Mouse (Mus musculus) forebrain, embryonic 13.5 days (tissue): ENCODE measurements around the gene Filip1l. TPM values are rescaled to one million over a fixed set of nuclear protein-coding genes. Genes with fewer than 3 reads are reported as not detected.

ENCODE experiments used
- ATAC-seq: fragments of 200-750 bp; cut with Nextera tagmentation; 2 replicates; pipeline ENCODE4 v1.8.0; 2017
- H3K27ac ChIP-seq: fragments of 300-500 bp; sonication (generic); 2 replicates; pipeline ENCODE4 v1.5.1; 2015; ENCODE audit warnings: inconsistent platforms, mild to moderate bottlenecking, moderate library complexity
- H3K27me3 ChIP-seq: fragments of 300-500 bp; sonication (generic); 2 replicates; pipeline ENCODE4 v1.6.1; 2015; ENCODE audit warnings: mild to moderate bottlenecking, inconsistent platforms
- H3K36me3 ChIP-seq: fragments of 300-500 bp; sonication (generic); 2 replicates; pipeline ENCODE4 v1.6.1; 2015; ENCODE audit warnings: mild to moderate bottlenecking, inconsistent platforms; ENCODE audit not compliant: poor library complexity, severe bottlenecking
- H3K4me1 ChIP-seq: fragments of 300-500 bp; sonication (generic); 2 replicates; pipeline ENCODE4 v1.6.1; 2015; ENCODE audit warnings: inconsistent platforms
- H3K4me2 ChIP-seq: fragments of 300-500 bp; sonication (generic); 2 replicates; pipeline ENCODE4 v1.6.1; 2015; ENCODE audit warnings: inconsistent platforms, mild to moderate bottlenecking, moderate library complexity
- H3K4me3 ChIP-seq: fragments of 300-500 bp; sonication (generic); 2 replicates; pipeline ENCODE4 v1.5.1; 2015; ENCODE audit warnings: mild to moderate bottlenecking, inconsistent platforms
- H3K9ac ChIP-seq: fragments of 300-500 bp; sonication (generic); 2 replicates; pipeline ENCODE4 v1.6.1; 2015; ENCODE audit warnings: mild to moderate bottlenecking, inconsistent platforms
- H3K9me3 ChIP-seq: fragments of 300-500 bp; sonication (generic); replicated peaks from 2 replicates; pipeline ENCODE4 v1.6.1; 2016; ENCODE audit warnings: inconsistent platforms
- WGBS: fragments of 180-500 bp; shearing (Covaris S2); methylation state at CpG from one replicate; pipeline ENCODE4 v1.1.7; 2015; 5-methylcytosine and 5-hydroxymethylcytosine counted together
- polyA plus RNA-seq: library from polyadenylated mRNA; unstranded; fragments of >200 nt; fragmentation: Nextera tagmentation; extraction: Ambion mirVana; gene quantifications from 2 replicates; pipeline ENCODE4 v1.2.1, GENCODE M21; 2015

Filip1l gene
- polyA plus RNA-seq, 1 experiment from 2014 or later: 1.9 TPM

- Histone ChIP-seq H3K27me3 (0 out of 2 replicates have a peak, but pooled peaks cover 18% of the 10 kb centered on the region), H3K9ac (no peak overlapping the region), H3K4me3 (no peak overlapping the region), H3K4me1 (peaks cover 8% of the 10 kb centered on the region; the same call in 1 of the 2 replicates), H3K36me3 (no peaks in the 10 kb centered on the region), H3K4me2 (no peak overlapping the region), H3K9me3 (no peaks in the 10 kb centered on the region), H3K27ac (no peak overlapping the region)
- no peak for ATAC-seq
- WGBS: 89% methylated on average over 2 of the region's 2 CpGs
Observed at GRCm38 (mm10) chr16:57551617-57552016, 198.7 kb downstream of the Filip1l start.

GRCm38 (mm10) chr16:57552709-57553108 is 199.8 kb downstream of the Filip1l start:
- Histone ChIP-seq H3K9ac (no peak overlapping the region), H3K4me2 (no peak overlapping the region), H3K4me3 (no peak overlapping the region), H3K36me3 (no peaks in the 10 kb centered on the region), H3K27ac (no peak overlapping the region), H3K4me1 (peaks cover 8% of the 10 kb centered on the region; the same call in 1 of the 2 replicates), H3K9me3 (no peaks in the 10 kb centered on the region), H3K27me3 (0 out of 2 replicates have a peak, but pooled peaks cover 13% of the 10 kb centered on the region)
- WGBS: 39% methylated on average over 5 of the region's 5 CpGs
- no peak for ATAC-seq

DNA sequence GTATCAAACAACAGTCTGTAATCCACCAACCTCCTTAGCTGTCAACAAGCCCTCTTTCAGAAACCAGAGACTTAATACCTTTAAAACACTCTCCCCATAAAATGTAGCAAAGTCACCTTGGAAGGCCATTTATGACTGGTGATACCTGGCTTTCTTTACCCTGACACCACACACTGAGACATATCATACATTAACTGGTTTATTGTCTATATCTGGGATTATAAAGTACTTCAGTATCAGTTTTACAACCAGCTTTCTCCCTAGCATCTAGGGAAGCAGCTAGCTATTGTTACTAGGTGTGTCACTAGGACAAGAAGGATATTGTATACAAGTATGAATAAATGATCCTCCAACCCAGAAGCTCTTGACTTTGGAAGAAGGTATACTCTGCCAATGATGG is 200.3 kb downstream of the Filip1l start:
- no peaks in the 10 kb centered on the region for H3K36me3 ChIP-seq
- no peak overlapping the region for H3K9ac ChIP-seq
- ATAC-seq: no peak
- peaks cover 8% of the 10 kb centered on the region; the same call in 1 of the 2 replicates for H3K4me1 ChIP-seq
- H3K27ac ChIP-seq: no peak overlapping the region
- no peak overlapping the region for H3K4me2 ChIP-seq
- no peaks in the 10 kb centered on the region for H3K9me3 ChIP-seq
- H3K27me3 ChIP-seq: 0 out of 2 replicates have a peak, but pooled peaks cover 8% of the 10 kb centered on the region
- H3K4me3 ChIP-seq: no peak overlapping the region

- no peak for ATAC-seq
- Histone ChIP-seq H3K4me3 (no peak overlapping the region), H3K4me1 (peaks cover 8% of the 10 kb centered on the region; the same call in 1 of the 2 replicates), H3K4me2 (no peak overlapping the region), H3K9ac (no peak overlapping the region), H3K27me3 (0 out of 2 replicates have a peak, but pooled peaks cover 6% of the 10 kb centered on the region), H3K36me3 (no peaks in the 10 kb centered on the region), H3K9me3 (no peaks in the 10 kb centered on the region), H3K27ac (no peak overlapping the region)
- WGBS: 71% methylated on average over 6 of the region's 6 CpGs
Observed at GRCm38 (mm10) chr16:57554886-57555400, 202.1 kb downstream of the Filip1l start.

DNA sequence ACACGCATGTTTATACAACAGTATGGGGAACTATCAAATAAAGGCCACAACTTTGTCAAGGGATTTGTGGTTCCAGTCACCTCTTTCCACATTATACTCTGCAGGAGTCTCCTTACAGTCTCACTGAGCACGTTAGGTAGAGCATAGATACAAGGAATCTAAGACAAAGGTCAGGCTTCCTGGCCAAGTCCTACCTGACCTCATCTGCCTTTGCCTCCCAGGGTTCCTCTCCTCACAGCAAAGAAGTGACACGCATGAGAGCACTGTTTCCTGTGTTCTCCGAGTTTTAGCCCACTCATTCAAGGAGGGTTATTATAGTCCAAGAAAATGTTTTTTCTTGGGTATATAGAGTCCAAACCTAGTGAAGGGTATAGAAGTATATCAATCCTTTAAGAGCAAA is 202.8 kb downstream of the Filip1l start:
- no peak overlapping the region for H3K9ac ChIP-seq
- 68% methylated on average over 4 of the region's 4 CpGs for WGBS
- no peak for ATAC-seq
- H3K27ac ChIP-seq: no peak overlapping the region
- H3K36me3 ChIP-seq: no peaks in the 10 kb centered on the region
- H3K9me3 ChIP-seq: no peaks in the 10 kb centered on the region
- H3K4me3 ChIP-seq: no peak overlapping the region
- peaks cover 8% of the 10 kb centered on the region; the same call in 1 of the 2 replicates for H3K4me1 ChIP-seq
- H3K4me2 ChIP-seq: no peak overlapping the region
- H3K27me3 ChIP-seq: 0 out of 2 replicates have a peak, but pooled peaks cover 5% of the 10 kb centered on the region

DNA sequence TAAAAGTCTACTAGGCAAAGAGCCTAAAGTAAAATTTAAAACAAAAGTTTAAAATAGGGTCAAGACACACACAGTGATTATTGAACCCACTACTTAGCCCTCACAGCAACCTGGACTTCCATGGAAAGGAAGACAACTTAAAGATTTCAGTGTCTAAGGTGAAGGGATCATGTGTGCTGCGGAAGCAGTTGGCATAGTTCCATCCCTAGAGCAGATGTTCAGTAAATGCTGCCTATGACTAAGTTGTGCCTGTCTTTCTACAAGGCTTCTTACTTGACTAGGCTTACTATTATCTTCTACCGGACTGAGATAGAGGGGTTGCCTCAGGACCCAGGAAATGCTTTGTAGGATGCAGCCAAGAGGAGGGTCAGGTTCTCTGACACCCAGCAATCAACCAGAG is 203.4 kb downstream of the Filip1l start:
- H3K9ac ChIP-seq: no peak overlapping the region
- H3K4me2 ChIP-seq: no peak overlapping the region
- H3K36me3 ChIP-seq: no peaks in the 10 kb centered on the region
- H3K4me3 ChIP-seq: no peak overlapping the region
- H3K4me1 ChIP-seq: peaks cover 8% of the 10 kb centered on the region; the same call in 1 of the 2 replicates
- 0 out of 2 replicates have a peak, but pooled peaks cover 3% of the 10 kb centered on the region for H3K27me3 ChIP-seq
- ATAC-seq: no peak
- no peak overlapping the region for H3K27ac ChIP-seq
- 83% methylated on average over 2 of the region's 2 CpGs for WGBS
- no peaks in the 10 kb centered on the region for H3K9me3 ChIP-seq

DNA sequence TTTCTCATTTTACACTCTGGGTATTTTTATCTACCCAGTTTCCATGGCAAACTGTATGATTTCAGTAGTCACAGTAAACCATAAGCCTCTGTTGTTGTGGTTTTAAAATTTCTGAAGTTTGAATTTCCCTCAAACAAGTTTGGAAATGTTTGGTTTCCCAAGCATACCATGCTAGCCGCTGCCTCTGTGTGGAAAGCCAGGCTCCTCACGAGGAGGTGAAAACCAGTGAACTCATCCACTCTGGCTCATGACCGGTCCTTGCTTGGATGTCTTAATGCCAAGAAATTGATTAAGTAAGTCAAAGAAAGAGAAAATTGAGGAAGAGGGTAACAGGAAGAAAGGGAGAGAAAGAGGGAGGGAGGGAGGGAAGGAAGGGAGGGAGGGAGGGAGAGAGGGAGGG is 205.4 kb downstream of the Filip1l start:
- H3K4me2 ChIP-seq: no peak overlapping the region
- no peak overlapping the region for H3K4me3 ChIP-seq
- H3K27me3 ChIP-seq: no peaks in the 10 kb centered on the region
- H3K9ac ChIP-seq: no peak overlapping the region
- no peak overlapping the region for H3K27ac ChIP-seq
- no peaks in the 10 kb centered on the region for H3K9me3 ChIP-seq
- no peak for ATAC-seq
- 93% methylated on average over 3 of the region's 3 CpGs for WGBS
- no peaks in the 10 kb centered on the region for H3K36me3 ChIP-seq
- 0 out of 2 replicates have a peak, but pooled peaks cover under 1% of the 10 kb centered on the region for H3K4me1 ChIP-seq

DNA sequence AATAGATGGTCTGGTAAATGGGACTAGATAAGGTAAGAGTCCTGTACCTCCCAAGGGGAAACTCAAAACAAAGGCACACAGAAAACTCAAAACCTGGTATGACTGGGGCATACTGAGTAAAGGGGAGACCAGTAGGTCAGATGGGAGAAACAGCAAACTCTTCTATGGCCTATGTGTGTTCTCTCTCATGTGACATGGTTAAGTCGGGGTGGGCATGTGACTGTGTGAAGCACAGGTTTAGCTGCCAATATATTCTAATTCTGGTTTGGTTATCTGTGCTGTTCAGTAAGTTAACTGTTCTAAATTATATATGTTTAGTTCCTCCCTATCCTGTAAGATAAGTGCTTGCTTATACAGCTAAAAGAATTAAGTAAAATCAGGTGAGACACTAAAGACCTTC is 207.3 kb downstream of the Filip1l start:
- no peak overlapping the region for H3K4me3 ChIP-seq
- H3K9me3 ChIP-seq: no peaks in the 10 kb centered on the region
- H3K27me3 ChIP-seq: no peaks in the 10 kb centered on the region
- no peaks in the 10 kb centered on the region for H3K36me3 ChIP-seq
- H3K4me1 ChIP-seq: no peaks in the 10 kb centered on the region
- 96% methylated on average over 1 of the region's 1 CpGs for WGBS
- H3K27ac ChIP-seq: no peak overlapping the region
- H3K9ac ChIP-seq: no peak overlapping the region
- ATAC-seq: no peak
- no peak overlapping the region for H3K4me2 ChIP-seq

- H3K9me3 ChIP-seq: no peaks in the 10 kb centered on the region
- no peak overlapping the region for H3K4me2 ChIP-seq
- H3K4me3 ChIP-seq: no peak overlapping the region
- H3K36me3 ChIP-seq: no peaks in the 10 kb centered on the region
- H3K9ac ChIP-seq: no peak overlapping the region
- H3K27ac ChIP-seq: no peak overlapping the region
- H3K27me3 ChIP-seq: no peaks in the 10 kb centered on the region
- 88% methylated on average over 3 of the region's 3 CpGs for WGBS
- ATAC-seq: no peak
- no peaks in the 10 kb centered on the region for H3K4me1 ChIP-seq
Observed at GRCm38 (mm10) chr16:57563453-57563852, 210.6 kb downstream of the Filip1l start.

DNA sequence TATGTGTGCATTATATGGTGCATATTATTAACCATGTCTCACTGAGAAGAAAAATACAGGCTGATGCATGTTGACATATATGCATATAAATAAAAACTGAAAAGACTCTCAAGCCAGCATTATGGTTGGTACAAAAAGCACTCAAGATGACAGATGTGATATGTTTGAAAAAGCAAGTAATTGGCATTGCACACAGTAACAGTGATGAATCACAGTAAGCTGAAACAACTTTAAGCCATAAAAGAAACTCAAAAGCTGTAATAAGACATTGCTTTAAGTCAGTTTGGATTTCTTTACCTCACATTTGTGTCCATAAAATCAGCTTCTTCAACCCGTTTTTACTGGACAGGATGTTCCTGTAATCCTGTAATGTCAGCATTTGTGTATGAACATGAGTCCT is 211.9 kb downstream of the Filip1l start:
- 66% methylated on average over 1 of the region's 1 CpGs for WGBS
- Histone ChIP-seq H3K27ac (no peak overlapping the region), H3K27me3 (no peaks in the 10 kb centered on the region), H3K4me3 (no peak overlapping the region), H3K9me3 (no peaks in the 10 kb centered on the region), H3K36me3 (no peaks in the 10 kb centered on the region), H3K4me2 (no peak overlapping the region), H3K9ac (no peak overlapping the region), H3K4me1 (no peaks in the 10 kb centered on the region)
- no peak for ATAC-seq

- Histone ChIP-seq H3K36me3 (no peaks in the 10 kb centered on the region), H3K9me3 (no peaks in the 10 kb centered on the region), H3K27ac (no peak overlapping the region), H3K9ac (no peak overlapping the region), H3K4me2 (no peak overlapping the region), H3K27me3 (no peaks in the 10 kb centered on the region), H3K4me1 (no peaks in the 10 kb centered on the region), H3K4me3 (no peak overlapping the region)
- 90% methylated on average over 3 of the region's 3 CpGs for WGBS
- ATAC-seq: no peak
Observed at GRCm38 (mm10) chr16:57566215-57566614, 213.3 kb downstream of the Filip1l start.

DNA sequence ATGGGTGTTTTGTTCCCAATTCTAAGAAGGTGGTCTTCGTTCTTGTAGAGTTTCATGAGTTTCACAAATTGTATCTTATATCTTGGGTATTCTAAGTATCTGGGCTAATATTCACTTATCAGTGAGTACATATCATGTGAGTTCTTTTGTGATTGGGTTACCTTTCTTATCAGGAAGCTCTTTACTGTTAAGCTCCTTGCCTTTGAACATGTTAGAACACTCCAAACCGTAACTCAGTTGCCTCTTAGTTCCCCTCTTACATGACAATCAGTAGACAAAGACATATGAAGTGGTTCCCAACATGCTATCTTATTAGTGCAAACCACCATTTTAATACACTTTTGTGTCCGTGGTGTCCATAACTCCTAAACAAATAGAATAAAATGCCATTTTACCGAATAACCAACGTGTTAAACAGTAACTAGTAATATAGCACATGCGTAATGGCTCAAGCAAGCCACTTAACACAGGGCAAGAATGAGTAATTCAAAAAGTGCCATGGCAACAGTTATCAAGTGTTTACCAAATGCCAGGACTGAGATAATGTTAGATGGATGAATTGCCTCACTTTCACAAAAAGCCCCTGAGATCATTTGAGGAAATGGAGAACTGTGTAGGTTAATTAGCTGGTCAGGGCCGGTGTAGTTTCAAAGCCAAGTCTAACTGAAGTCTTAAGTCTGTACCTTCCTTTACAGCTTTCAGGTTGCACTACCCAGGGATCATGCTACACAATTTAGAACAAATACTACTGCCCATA is 215.9 kb downstream of the Filip1l start:
- Histone ChIP-seq H3K9ac (no peak overlapping the region), H3K4me2 (no peak overlapping the region), H3K4me3 (no peak overlapping the region), H3K27me3 (no peaks in the 10 kb centered on the region), H3K4me1 (no peaks in the 10 kb centered on the region), H3K27ac (no peak overlapping the region), H3K9me3 (no peaks in the 10 kb centered on the region), H3K36me3 (no peaks in the 10 kb centered on the region)
- WGBS: 89% methylated on average over 7 of the region's 7 CpGs
- ATAC-seq: no peak
